Mouse (Mus musculus) G1E (cell line): ENCODE results near the gene Tnfrsf1b.

ENCODE experiments used
- CTCF ChIP-seq: IDR thresholded peaks from 2 replicates; pipeline ENCODE4 v1.5.1; 2012; ENCODE audit warnings: low read depth, low read length, inconsistent platforms, mixed read lengths
- POLR2AphosphoS5 ChIP-seq: IDR thresholded peaks from 2 replicates; pipeline ENCODE4 v1.6.1; 2012; ENCODE audit warnings: low read depth, low read length, inconsistent platforms; ENCODE audit not compliant: insufficient replicate concordance
- TAL1 ChIP-seq: conservative IDR thresholded peaks from 2 replicates; pipeline ENCODE4 v1.6.1; 2012; ENCODE audit warnings: low read depth, low read length, inconsistent platforms, mixed read lengths

DNA sequence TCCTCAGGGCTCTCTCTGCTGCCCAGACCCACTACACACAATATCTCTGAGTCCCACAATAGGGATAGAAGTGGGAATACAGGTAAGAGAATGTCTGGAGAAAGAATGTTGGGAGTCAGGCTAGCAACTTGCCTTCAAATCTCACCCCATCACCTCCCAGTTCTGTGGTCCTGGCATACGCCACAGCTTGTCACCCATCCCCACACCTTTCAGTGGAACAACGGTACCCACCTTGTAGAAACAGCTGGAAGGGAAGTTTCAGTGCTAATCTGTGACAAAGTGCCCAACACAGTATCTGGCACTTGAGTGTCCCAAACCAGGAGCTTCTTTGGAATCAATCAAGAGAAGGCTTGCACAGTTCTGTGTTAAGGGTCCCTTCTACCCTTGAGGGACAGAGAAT is 2.0 kb downstream of the Tnfrsf1b start:
- no peak for TF ChIP-seq CTCF
- no peak for TF ChIP-seq TAL1
- no peak for TF ChIP-seq POLR2AphosphoS5
